ENCODE assay signal across 19 mouse cellular contexts in genomic region chr2:72556064-72556821, GRCm38 (mm10).
A peak's percentile ranks its signal among the peaks of the same experiment; 100 is the strongest.
DNase-seq lines count a peak whose midpoint lies in the region; ATAC-seq and TF ChIP-seq lines count a peak whose summit lies in the region.
"Had no signal": no experiment of that assay in that cellular context is flagged by ENCODE, and none has a peak within 500 bp of the region (broad histone marks: within the 10 kb centered on the region; RNA-seq: fewer than 3 reads in every experiment).

No protein-coding gene starts in this region.

- no peak overlapping the region for H3K4me2 ChIP-seq in forebrain, embryonic 12.5 days
- no peak overlapping the region for H3K4me2 ChIP-seq in intestine, postnatal 0 days (replicated peaks; ENCODE audit: low read depth)
- H3K4me2 ChIP-seq: heart, embryonic 15.5 days; hindbrain, embryonic 15.5 days; liver, embryonic 13.5 days had no signal

- WGBS in forebrain, embryonic 12.5 days: 13% methylated on average over 8 of the region's 8 CpGs
- 78% methylated on average over 8 of the region's 8 CpGs for WGBS in intestine, postnatal 0 days

- TF ChIP-seq CTCF in brain, embryonic 14.5 days (IDR thresholded peaks at IDR 0.05; ENCODE audit: borderline replicate concordance, extremely low read depth, insufficient read depth, insufficient read length): no peak
- no peak for TF ChIP-seq CTCF in intestine, postnatal 0 days (IDR thresholded peaks at IDR 0.05; ENCODE audit: low read depth)

- no peak for TF ChIP-seq POLR2A in brain, embryonic 14.5 days (IDR thresholded peaks at IDR 0.05; ENCODE audit: borderline replicate concordance, extremely low read depth, insufficient read depth, insufficient read length, poor library complexity, severe bottlenecking)

- ATAC-seq in forebrain, embryonic 12.5 days (ENCODE audit: low FRiP score): 0 out of 2 replicates have a peak, but pooled peaks have one; percentile 30
- no peak for ATAC-seq in intestine, postnatal 0 days

- H3K4me3 ChIP-seq in forebrain, embryonic 12.5 days (replicated peaks): no peak overlapping the region
- H3K4me3 ChIP-seq in intestine, postnatal 0 days (ENCODE audit: low read depth, low read length): no peak overlapping the region
- H3K4me3 ChIP-seq: heart, embryonic 15.5 days; hindbrain, embryonic 15.5 days; limb, embryonic 13.5 days; liver, embryonic 13.5 days; megakaryocyte, embryonic 14.5 days had no signal

- H3K4me1 ChIP-seq in forebrain, embryonic 12.5 days: peaks cover 31% of the 10 kb centered on the region
- H3K4me1 ChIP-seq in intestine, postnatal 0 days (replicated peaks; ENCODE audit: control insufficient read depth, insufficient read depth, low read length): no peaks in the 10 kb centered on the region
- H3K4me1 ChIP-seq: liver, embryonic 13.5 days had no signal

- H3K9me3 ChIP-seq in forebrain, embryonic 12.5 days: no peaks in the 10 kb centered on the region
- no peaks in the 10 kb centered on the region for H3K9me3 ChIP-seq in intestine, postnatal 0 days (ENCODE audit: control insufficient read depth)
- H3K9me3 ChIP-seq: heart, embryonic 15.5 days; hindbrain, embryonic 15.5 days; limb, embryonic 13.5 days; liver, embryonic 13.5 days had no signal

- H3K9ac ChIP-seq in forebrain, embryonic 12.5 days: no peak overlapping the region
- no peak overlapping the region for H3K9ac ChIP-seq in intestine, postnatal 0 days (ENCODE audit: low read depth, low read length)
- H3K9ac ChIP-seq: heart, embryonic 15.5 days; hindbrain, embryonic 15.5 days; liver, embryonic 13.5 days had no signal

- H3K27me3 ChIP-seq in forebrain, embryonic 12.5 days: peaks cover 7% of the 10 kb centered on the region; the same call in 1 of the 2 replicates
- H3K27me3 ChIP-seq in intestine, postnatal 0 days (replicated peaks; ENCODE audit: control insufficient read depth, insufficient read depth, low read length): no peaks in the 10 kb centered on the region
- H3K27me3 ChIP-seq: heart, embryonic 15.5 days; hindbrain, embryonic 15.5 days; limb, embryonic 13.5 days; liver, embryonic 13.5 days had no signal

- H3K27ac ChIP-seq in forebrain, embryonic 12.5 days: no peak overlapping the region
- H3K27ac ChIP-seq in intestine, postnatal 0 days (ENCODE audit: low read depth, low read length): no peak overlapping the region
- H3K27ac ChIP-seq: heart, embryonic 15.5 days; hindbrain, embryonic 15.5 days; liver, embryonic 13.5 days had no signal

- H3K36me3 ChIP-seq in forebrain, embryonic 12.5 days (replicated peaks): no peaks in the 10 kb centered on the region
- no peaks in the 10 kb centered on the region for H3K36me3 ChIP-seq in intestine, postnatal 0 days (ENCODE audit: control insufficient read depth, insufficient read depth)
- H3K36me3 ChIP-seq: heart, embryonic 15.5 days; hindbrain, embryonic 15.5 days; limb, embryonic 13.5 days; liver, embryonic 13.5 days had no signal

- DNase-seq in heart, adult 11 months: peak; percentile 69
- no peak for DNase-seq in heart, adult 8-10 months (ENCODE audit: low spot score)
- peak; percentile 76 for DNase-seq in brain, embryonic 14.5 days (ENCODE audit: low read depth)
- DNase-seq in retina, embryonic 14.5 days (ENCODE audit: low spot score): peak; percentile 78
- DNase-seq in right cerebral cortex, adult 18-20 months: no peak
- DNase-seq: adrenal gland, adult 2 months; cerebellum, adult 11-12 months; cerebellum, postnatal 14 days; kidney, adult 9 months; kidney, postnatal 14 days; liver, embryonic 13.5 days; lung, adult 2 months; lung, postnatal 36 days had no signal

Comparison
In these comparisons a context has a peak if more than half of its experiments do, and no peak if none do; other contexts are left out.
1. DNase-seq: peak in heart, adult 11 months (single experiment), brain, embryonic 14.5 days (single experiment) and retina, embryonic 14.5 days (single experiment); none in heart, adult 8-10 months (single experiment) and right cerebral cortex, adult 18-20 months (single experiment).